Mouse (Mus musculus): ENCODE measurements at regions not wholly inside any gene's neighbourhood (a gene's known extent, or its start where the extent isn't known, plus 50 kb on each side); places are given as distances from the start of the nearest gene placed in this dataset.

- no peak for DNase-seq
These were observed 93.6 kb upstream of the Foxn2 start for GRCm38 (mm10) chr17:88346896-88347295.

- no peak for DNase-seq
These were observed 90.6 kb upstream of the Foxn2 start for GRCm38 (mm10) chr17:88349825-88350460.

- no peak for DNase-seq
These were observed 89.5 kb upstream of the Foxn2 start for GRCm38 (mm10) chr17:88350986-88351385.

- DNase-seq = no peak
These were observed 87.6 kb upstream of the Foxn2 start for GRCm38 (mm10) chr17:88352960-88353359.

GRCm38 (mm10) chr17:88361161-88361560, 79.3 kb upstream of the Foxn2 start:
- no peak for DNase-seq

- DNase-seq = no peak
These were observed 78.1 kb upstream of the Foxn2 start for GRCm38 (mm10) chr17:88362404-88362803.

- DNase-seq = no peak
These were observed 72.6 kb upstream of the Foxn2 start for GRCm38 (mm10) chr17:88367876-88368275.

GRCm38 (mm10) chr17:88369971-88370370, 70.5 kb upstream of the Foxn2 start:
- DNase-seq = no peak

GRCm38 (mm10) chr17:88370676-88371075, 69.8 kb upstream of the Foxn2 start:
- peak in 1 of 2 experiments; percentile 9 for DNase-seq

- peak in 1 of 2 experiments; percentile 34 for DNase-seq
These were observed 62.0 kb upstream of the Foxn2 start for GRCm38 (mm10) chr17:88378505-88378904.

- no peak for DNase-seq
These were observed 61.1 kb upstream of the Foxn2 start for GRCm38 (mm10) chr17:88379389-88379788.

- DNase-seq = peak in 1 of 2 experiments; percentile 48
These were observed 59.4 kb upstream of the Foxn2 start for GRCm38 (mm10) chr17:88381106-88381505.

- no peak for DNase-seq
These were observed 57.1 kb upstream of the Foxn2 start for GRCm38 (mm10) chr17:88383447-88383846.

GRCm38 (mm10) chr17:88388441-88388951, 52.0 kb upstream of the Foxn2 start:
- no peak for DNase-seq

GRCm38 (mm10) chr17:88389668-88390461, 50.6 kb upstream of the Foxn2 start:
- DNase-seq = peak; percentile 8 to 26
